Mouse (Mus musculus) kidney, embryonic 15.5 days (tissue): ENCODE measurements at regions not wholly inside any gene's neighbourhood (a gene's known extent, or its start where the extent isn't known, plus 50 kb on each side); places are given as distances from the start of the nearest gene placed in this dataset.
A peak's percentile ranks its signal among the peaks of the same experiment; 100 is the strongest.

Experiments used
- ATAC-seq: fragments of 200-750 bp; cut with Nextera tagmentation; replicated peaks from 2 replicates; pipeline ENCODE4 v1.8.0; 2017; ENCODE audit warnings: moderate TSS enrichment; ENCODE audit not compliant: low FRiP score
- H3K27ac ChIP-seq: fragments of 300-500 bp; sonication (generic); 2 replicates; pipeline ENCODE4 v1.5.1; 2015; ENCODE audit warnings: mild to moderate bottlenecking, inconsistent platforms
- H3K27me3 ChIP-seq: fragments of 300-500 bp; sonication (generic); 2 replicates; pipeline ENCODE4 v1.6.1; 2015; ENCODE audit warnings: inconsistent platforms
- H3K36me3 ChIP-seq: fragments of 300-500 bp; sonication (generic); 2 replicates; pipeline ENCODE4 v1.6.1; 2015; ENCODE audit warnings: inconsistent platforms
- H3K4me1 ChIP-seq: fragments of 300-500 bp; sonication (generic); 2 replicates; pipeline ENCODE4 v1.6.1; 2015; ENCODE audit warnings: inconsistent platforms
- H3K4me2 ChIP-seq: fragments of 300-500 bp; sonication (generic); 2 replicates; pipeline ENCODE4 v1.6.1; 2015; ENCODE audit warnings: moderate library complexity, mild to moderate bottlenecking, inconsistent platforms
- H3K4me3 ChIP-seq: fragments of 300-500 bp; sonication (generic); replicated peaks from 2 replicates; pipeline ENCODE4 v1.5.1; 2015; ENCODE audit warnings: mild to moderate bottlenecking, inconsistent platforms
- H3K9ac ChIP-seq: fragments of 300-500 bp; sonication (generic); 2 replicates; pipeline ENCODE4 v1.6.1; 2015; ENCODE audit warnings: mild to moderate bottlenecking, inconsistent platforms
- H3K9me3 ChIP-seq: fragments of 300-500 bp; sonication (generic); replicated peaks from 2 replicates; pipeline ENCODE4 v1.6.1; 2016; ENCODE audit warnings: inconsistent platforms
- WGBS: fragments of 180-500 bp; shearing (Covaris S2); methylation state at CpG from one replicate; pipeline ENCODE4 v1.1.7; 2015; ENCODE audit warnings: mixed read lengths; 5-methylcytosine and 5-hydroxymethylcytosine counted together

DNA sequence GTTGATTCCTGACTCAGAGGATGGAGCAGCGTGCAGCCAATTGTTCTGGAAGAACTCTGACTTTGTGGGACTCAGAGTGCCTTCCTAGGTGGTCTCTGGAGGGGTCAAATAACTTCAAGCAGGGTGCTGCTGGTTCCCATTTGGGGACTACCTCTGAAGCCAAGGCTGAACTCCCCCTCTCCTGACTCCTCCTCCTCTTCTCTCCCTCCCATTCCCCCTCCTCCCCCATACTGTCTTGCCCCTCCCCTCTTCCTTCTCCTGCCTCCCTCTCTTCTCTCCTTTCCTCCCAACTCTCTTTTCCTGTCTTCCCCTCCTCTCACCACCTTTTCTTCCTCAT lies 632.1 kb downstream of the Zfp706 start:
- H3K9ac ChIP-seq, result no peak overlapping the region
- WGBS, result 0% methylated on average over 1 of the region's 1 CpGs
- peak; percentile 26 for ATAC-seq

DNA sequence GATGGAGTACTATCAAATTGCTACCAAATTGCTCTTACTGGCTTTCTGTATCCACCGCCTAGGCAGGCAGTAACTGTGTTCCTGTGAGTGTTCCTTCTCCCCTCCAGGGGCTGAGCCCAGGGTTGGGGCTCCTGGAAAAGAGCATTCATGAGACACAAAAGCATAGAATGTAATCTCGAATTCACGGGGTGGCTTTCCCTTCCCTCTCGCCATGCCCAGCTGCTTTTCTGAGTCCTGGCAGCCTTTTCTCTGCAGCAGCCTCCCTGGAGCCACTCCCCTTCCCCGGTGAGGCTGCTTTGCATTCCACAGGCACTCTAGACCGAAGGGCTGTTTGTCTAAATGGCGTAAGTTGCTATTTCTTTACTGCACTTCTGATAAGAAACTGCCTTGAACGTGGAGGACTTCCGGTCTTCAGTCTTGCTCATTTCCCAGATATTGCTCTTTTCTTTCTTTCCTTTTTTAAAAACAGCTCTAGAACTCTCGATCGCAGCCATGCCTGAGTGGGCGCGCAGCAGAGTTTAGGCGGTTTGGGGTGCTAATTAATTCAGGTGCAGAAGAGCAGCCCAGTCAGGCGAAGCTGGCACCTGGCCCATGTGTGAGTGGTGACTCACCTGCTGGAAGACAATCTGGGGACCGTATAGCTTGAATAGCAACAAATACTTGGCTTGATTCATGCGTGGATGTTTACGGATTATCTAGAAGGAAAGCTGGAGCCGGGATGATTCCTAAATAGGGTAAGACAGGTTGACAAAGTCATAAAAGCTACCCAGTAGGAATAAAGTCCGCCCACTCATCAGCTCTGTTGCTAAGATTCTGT lies 632.6 kb downstream of the Zfp706 start:
- H3K9ac ChIP-seq, result peak overlapping the region; percentile 35
- H3K4me1 ChIP-seq, result peaks cover 39% of the 10 kb centered on the region
- WGBS, result 1% methylated on average over 20 of the region's 20 CpGs

More for the DNA sequence above, 632.1 kb downstream of the Zfp706 start:
- Histone ChIP-seq H3K4me1 (peaks cover 41% of the 10 kb centered on the region), H3K27ac (peak overlapping the region; percentile 95), H3K27me3 (0 out of 2 replicates have a peak, but pooled peaks cover 3% of the 10 kb centered on the region), H3K4me2 (peak overlapping the region; percentile 81), H3K4me3 (peak overlapping the region; percentile 47), H3K36me3 (no peaks in the 10 kb centered on the region), H3K9me3 (no peaks in the 10 kb centered on the region)

DNA sequence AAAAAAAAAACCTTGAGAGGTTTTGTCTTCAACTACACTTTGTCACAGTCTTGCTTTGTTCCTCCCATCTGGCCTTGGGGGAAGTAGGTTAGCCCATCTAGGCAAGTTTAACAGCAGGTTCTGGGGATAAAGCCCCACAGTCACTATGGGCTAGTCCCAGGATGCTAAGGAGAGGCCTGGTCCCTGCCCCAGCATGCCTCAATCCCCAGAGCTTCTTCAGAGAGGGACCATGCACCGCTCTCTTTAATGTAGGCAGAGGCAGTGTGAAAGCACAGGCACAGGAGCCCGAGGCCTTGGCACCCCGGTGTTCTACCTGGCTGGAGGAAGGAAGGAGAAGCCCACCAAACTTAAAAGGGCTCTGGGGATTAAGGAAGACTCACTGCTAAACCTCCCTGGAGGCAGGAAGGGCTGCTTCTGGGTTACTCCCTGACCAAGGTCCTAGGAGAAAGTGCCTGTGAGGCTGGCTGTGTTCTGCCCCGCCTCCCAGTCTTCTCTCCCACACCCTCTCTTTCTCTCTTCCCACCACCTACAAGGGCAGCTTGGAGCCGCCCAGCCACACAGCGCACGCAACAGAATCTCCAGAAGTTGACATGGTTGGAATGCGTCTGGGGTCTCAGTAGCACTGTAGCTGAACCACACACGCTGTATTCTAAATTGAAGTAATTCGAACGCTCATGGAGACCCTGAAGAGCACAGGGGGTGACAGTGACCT lies 633.5 kb downstream of the Zfp706 start:
- 9% methylated on average over 11 of the region's 11 CpGs for WGBS
- peak overlapping the region; percentile 35 for H3K9ac ChIP-seq
- 0 out of 2 replicates have a peak, but pooled peaks cover 3% of the 10 kb centered on the region for H3K27me3 ChIP-seq
- peak overlapping the region; percentile 81 for H3K4me2 ChIP-seq
- H3K4me1 ChIP-seq, result peaks cover 39% of the 10 kb centered on the region
- H3K27ac ChIP-seq, result peak overlapping the region; percentile 95
- H3K9me3 ChIP-seq, result no peaks in the 10 kb centered on the region
- no peaks in the 10 kb centered on the region for H3K36me3 ChIP-seq
- ATAC-seq, result peak; percentile 84
- H3K4me3 ChIP-seq, result peak overlapping the region; percentile 47

More for the DNA sequence above, 632.6 kb downstream of the Zfp706 start:
- H3K4me2 ChIP-seq, result peak overlapping the region; percentile 81
- peak; percentile 82 for ATAC-seq
- H3K27me3 ChIP-seq, result 0 out of 2 replicates have a peak, but pooled peaks cover 3% of the 10 kb centered on the region
- H3K9me3 ChIP-seq, result no peaks in the 10 kb centered on the region
- peak overlapping the region; percentile 95 for H3K27ac ChIP-seq
- no peaks in the 10 kb centered on the region for H3K36me3 ChIP-seq
- H3K4me3 ChIP-seq, result peak overlapping the region; percentile 47

DNA sequence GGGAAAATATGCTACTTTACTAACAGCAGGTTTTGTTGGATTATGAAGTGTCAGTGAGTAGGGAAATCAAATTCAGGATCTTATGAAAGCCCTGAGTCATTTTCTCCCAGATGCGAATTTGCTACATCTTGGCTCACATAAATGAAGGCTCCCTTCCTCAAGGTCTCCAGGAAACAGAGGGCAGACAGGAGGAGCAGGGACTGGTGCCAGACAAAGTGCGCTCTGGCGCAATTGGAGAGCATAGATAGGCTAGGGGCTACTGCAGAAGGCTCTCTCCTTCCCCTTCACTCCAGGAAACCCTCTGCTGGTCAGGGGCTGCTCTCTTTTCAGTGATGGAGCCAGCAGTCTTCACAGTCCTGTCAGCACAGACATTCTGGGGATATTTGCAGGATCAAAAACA lies 634.1 kb downstream of the Zfp706 start:
- H3K4me2 ChIP-seq, result no peak overlapping the region
- H3K36me3 ChIP-seq, result no peaks in the 10 kb centered on the region
- H3K9ac ChIP-seq, result 0 out of 2 replicates have a peak overlapping the region, but pooled peaks have one; percentile 7
- no peak for ATAC-seq
- H3K27me3 ChIP-seq, result 0 out of 2 replicates have a peak, but pooled peaks cover 3% of the 10 kb centered on the region
- H3K4me3 ChIP-seq, result no peak overlapping the region
- no peaks in the 10 kb centered on the region for H3K9me3 ChIP-seq
- peaks cover 39% of the 10 kb centered on the region for H3K4me1 ChIP-seq
- H3K27ac ChIP-seq, result peak overlapping the region; percentile 95
- WGBS, result 55% methylated on average over 3 of the region's 3 CpGs

DNA sequence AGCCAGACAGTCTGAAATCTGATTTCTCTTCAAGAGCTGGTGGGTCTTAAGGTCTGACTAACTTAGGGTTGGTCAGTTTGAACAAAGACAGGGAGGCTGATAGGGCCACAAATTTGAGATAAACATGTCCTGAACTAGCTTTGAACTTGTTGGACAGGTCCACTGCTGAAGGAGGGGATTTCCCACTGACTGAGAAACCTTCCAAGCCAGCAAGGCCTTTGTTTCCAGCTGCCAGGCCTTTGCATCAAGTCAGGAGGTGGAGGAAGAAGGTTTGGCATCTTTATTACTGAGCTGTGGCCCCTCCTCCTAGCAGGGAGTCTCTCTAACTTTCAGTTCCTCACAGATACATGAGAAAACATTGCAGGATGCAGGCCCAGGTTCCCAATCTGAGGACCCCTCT lies 636.2 kb downstream of the Zfp706 start:
- H3K4me3 ChIP-seq, result no peak overlapping the region
- H3K4me2 ChIP-seq, result no peak overlapping the region
- no peak for ATAC-seq
- H3K9me3 ChIP-seq, result no peaks in the 10 kb centered on the region
- no peak overlapping the region for H3K9ac ChIP-seq
- H3K27ac ChIP-seq, result peak overlapping the region; percentile 69
- H3K36me3 ChIP-seq, result no peaks in the 10 kb centered on the region
- no peaks in the 10 kb centered on the region for H3K27me3 ChIP-seq
- peaks cover 39% of the 10 kb centered on the region for H3K4me1 ChIP-seq

DNA sequence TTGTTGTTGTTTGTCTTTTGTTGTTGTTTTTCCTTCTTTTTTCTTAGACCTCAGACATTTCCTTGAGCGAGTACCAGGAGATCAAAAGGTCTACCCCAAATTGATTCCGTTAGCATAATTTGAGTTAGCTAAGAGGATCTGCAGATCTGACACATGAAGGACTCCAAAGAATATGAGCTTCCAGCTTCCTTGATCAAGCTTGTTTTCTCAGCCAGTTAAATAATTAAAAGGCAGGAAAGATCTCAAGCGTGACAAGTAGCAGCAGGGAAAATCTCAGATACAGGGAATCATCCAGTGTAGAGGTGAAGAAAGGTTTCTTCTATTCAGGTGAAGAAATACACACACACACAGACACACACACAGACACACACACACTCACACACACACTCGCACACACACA lies 636.7 kb downstream of the Zfp706 start:
- Histone ChIP-seq H3K9ac (no peak overlapping the region), H3K9me3 (no peaks in the 10 kb centered on the region), H3K4me1 (peaks cover 39% of the 10 kb centered on the region), H3K27me3 (no peaks in the 10 kb centered on the region), H3K4me2 (no peak overlapping the region), H3K27ac (peak overlapping the region; percentile 69), H3K36me3 (no peaks in the 10 kb centered on the region), H3K4me3 (no peak overlapping the region)
- ATAC-seq, result no peak
- WGBS, result 48% methylated on average over 4 of the region's 4 CpGs

DNA sequence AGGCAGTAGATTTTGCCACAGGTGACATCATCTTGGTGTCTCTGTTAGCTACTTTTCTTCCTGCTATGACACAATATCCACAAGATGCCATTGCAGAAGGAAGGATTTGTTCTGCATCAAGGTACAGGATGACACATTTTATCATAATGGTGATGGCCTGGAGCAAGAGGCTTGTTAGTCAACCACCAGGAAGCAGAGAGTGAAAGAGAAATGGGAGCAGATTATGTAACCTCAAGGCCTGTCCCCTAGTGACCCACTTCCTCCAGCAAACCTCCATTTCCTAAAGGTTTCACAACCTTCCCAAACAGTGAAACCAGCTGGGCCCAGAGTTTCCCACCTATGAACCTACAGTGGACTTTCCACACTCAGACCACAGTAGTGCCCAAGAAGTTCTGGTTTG lies 640.3 kb downstream of the Zfp706 start:
- Histone ChIP-seq H3K27ac (no peak overlapping the region), H3K4me1 (peaks cover 12% of the 10 kb centered on the region), H3K36me3 (no peaks in the 10 kb centered on the region), H3K9ac (no peak overlapping the region), H3K9me3 (no peaks in the 10 kb centered on the region), H3K27me3 (no peaks in the 10 kb centered on the region), H3K4me3 (no peak overlapping the region), H3K4me2 (no peak overlapping the region)
- ATAC-seq, result no peak

DNA sequence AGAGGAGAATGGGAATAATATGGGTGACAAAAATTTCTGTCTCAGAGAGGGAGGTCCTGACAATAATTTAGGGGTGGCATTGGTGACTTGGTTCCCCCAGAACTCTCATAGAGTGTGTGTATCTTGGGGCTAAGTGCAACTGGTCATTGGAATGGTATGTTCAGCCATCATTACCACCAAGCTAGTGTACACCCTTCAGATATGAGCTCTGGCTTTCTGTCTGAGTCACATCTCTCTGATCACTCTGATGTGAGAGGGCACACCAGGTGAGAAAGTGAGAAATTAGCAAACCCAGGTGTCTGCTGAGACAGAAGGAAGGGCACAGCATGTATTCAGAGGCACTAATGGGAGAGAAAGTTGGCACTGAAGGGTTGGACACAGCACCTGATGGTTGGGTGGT lies 642.8 kb downstream of the Zfp706 start:
- Histone ChIP-seq H3K36me3 (no peaks in the 10 kb centered on the region), H3K27me3 (no peaks in the 10 kb centered on the region), H3K27ac (no peak overlapping the region), H3K9ac (no peak overlapping the region), H3K4me1 (0 out of 2 replicates have a peak, but pooled peaks cover 3% of the 10 kb centered on the region), H3K4me3 (no peak overlapping the region), H3K4me2 (no peak overlapping the region), H3K9me3 (no peaks in the 10 kb centered on the region)
- ATAC-seq, result no peak

DNA sequence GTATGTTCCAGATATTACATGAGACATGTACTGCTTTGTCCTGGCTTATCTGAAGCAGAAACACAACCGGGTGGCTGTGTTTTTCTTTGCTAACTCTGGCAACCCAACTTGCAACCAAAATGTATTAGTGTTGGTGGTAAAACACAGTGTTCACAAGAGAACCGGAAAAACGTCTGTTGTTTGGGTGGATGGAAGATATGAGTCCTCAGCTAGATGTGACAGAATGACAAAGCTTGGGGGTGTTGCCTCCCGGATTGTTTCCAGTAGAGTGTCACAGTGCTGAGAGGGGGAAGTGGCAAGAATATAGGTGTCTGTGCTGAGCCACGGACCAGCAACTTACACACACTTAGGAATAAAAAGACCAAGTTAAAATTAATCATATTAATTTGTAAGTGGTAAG lies 643.5 kb downstream of the Zfp706 start:
- Histone ChIP-seq H3K4me1 (0 out of 2 replicates have a peak, but pooled peaks cover 3% of the 10 kb centered on the region), H3K36me3 (no peaks in the 10 kb centered on the region), H3K27me3 (no peaks in the 10 kb centered on the region), H3K9ac (no peak overlapping the region), H3K4me3 (no peak overlapping the region), H3K27ac (no peak overlapping the region), H3K9me3 (no peaks in the 10 kb centered on the region), H3K4me2 (no peak overlapping the region)
- WGBS, result 64% methylated on average over 5 of the region's 5 CpGs
- no peak for ATAC-seq

DNA sequence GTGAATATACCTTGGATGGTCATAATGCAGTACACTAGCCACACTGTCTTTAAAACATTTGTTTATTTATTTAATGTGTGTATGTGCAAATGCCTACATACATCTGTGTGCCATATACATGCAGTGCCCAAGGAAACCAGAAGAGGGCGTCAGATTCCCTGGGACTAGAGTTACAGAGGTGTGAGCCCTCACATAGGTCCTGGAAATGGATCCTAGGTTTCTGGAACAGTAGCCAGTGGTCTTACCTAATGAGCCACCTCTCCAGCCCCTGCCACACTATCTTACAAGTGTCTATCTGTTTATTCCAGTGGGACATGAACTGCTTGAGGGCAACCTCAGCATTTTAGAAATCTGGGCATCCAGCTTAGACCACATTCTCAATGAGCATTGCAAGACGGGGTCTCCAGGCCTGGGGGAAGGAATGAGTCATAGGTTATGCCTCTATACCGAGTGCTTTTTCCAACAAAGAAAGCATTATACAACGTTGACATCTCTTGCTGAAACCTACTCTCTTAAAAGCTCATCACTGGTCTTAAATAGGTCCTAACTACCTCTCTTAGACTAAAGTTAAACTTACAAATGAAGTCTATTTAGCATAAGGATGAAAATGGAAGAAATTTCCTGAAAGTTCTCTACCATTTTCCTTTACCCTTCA lies 644.5 kb downstream of the Zfp706 start:
- H3K36me3 ChIP-seq, result no peaks in the 10 kb centered on the region
- H3K4me1 ChIP-seq, result 0 out of 2 replicates have a peak, but pooled peaks cover 3% of the 10 kb centered on the region
- no peak overlapping the region for H3K4me3 ChIP-seq
- ATAC-seq, result no peak
- H3K4me2 ChIP-seq, result no peak overlapping the region
- no peaks in the 10 kb centered on the region for H3K27me3 ChIP-seq
- H3K9ac ChIP-seq, result no peak overlapping the region
- no peaks in the 10 kb centered on the region for H3K9me3 ChIP-seq
- WGBS, result 73% methylated on average over 4 of the region's 4 CpGs
- no peak overlapping the region for H3K27ac ChIP-seq

DNA sequence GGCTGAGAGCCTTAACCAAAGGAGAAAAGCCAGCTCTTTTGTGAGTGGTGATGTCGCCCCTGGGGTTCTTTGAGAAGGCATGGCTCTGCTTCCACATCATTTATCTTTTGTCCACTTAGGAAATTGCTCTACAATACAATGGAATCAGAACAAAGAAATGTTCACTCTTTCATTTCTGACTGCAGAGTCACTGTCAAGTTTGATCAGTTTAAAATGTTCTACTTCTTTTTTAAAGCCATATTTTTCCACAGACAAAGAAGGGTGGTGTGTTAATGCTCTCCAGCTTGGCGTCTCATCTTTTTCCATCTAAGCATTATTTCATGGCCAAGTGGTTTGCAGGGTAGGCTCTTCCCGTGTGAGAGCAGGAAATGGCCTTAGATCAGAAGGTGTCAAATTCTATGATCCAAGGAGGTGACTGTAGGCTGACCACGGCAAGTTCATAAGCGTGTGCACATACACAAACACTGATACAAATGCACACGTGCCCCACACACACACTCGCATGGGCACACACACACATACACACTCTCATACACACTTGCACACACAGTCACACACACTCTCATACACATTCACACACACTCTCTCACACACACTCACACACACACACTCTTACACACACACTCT lies 645.9 kb downstream of the Zfp706 start:
- peak overlapping the region; percentile 27; the same call in 1 of the 2 replicates for H3K27ac ChIP-seq
- no peak overlapping the region for H3K4me3 ChIP-seq
- H3K4me2 ChIP-seq, result no peak overlapping the region
- H3K9me3 ChIP-seq, result no peaks in the 10 kb centered on the region
- WGBS, result 32% methylated on average over 7 of the region's 7 CpGs
- no peak for ATAC-seq
- H3K27me3 ChIP-seq, result no peaks in the 10 kb centered on the region
- H3K4me1 ChIP-seq, result 0 out of 2 replicates have a peak, but pooled peaks cover 3% of the 10 kb centered on the region
- no peaks in the 10 kb centered on the region for H3K36me3 ChIP-seq
- no peak overlapping the region for H3K9ac ChIP-seq
